8 mouse cellular contexts compared by ENCODE assay signal in the genomic region with DNA sequence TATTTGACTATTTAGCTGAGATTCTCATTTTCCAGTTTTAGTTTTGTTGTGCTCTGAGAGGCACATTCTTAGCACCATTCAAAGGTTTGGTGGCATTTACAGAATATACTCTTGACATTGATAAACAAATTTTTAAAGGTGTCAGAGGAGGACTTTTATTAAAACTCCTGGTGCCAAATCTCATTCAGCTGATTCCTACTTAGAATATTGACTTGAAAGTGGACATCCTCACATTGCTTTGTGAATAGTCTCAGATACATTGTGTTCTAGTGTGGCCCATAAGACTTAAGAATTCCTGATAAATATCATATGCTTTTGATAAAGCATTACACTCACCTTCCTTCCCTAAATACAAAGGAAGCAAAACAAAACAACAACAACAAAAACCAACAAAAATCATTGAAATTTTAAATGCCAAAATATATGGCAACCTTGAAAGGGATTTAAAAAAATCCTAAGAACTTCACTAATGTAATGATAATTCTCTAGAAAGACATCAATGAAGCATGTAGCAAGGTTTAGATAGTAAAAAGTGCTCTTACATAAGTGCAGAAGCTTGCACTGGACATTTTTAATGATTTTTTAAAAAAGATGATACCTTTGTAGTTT. TPM values are rescaled to one million over a fixed set of nuclear protein-coding genes. Genes with fewer than 3 reads are reported as not detected.
A peak's percentile ranks its signal among the peaks of the same experiment; 100 is the strongest.
DNase-seq lines count a peak whose midpoint lies in the region; ATAC-seq and TF ChIP-seq lines count a peak whose summit lies in the region.

No protein-coding gene starts in this region.

- H3K27me3 ChIP-seq in heart, embryonic 16.5 days (ENCODE audit: control insufficient read depth, insufficient read depth, low read length), result no peaks in the 10 kb centered on the region
- no peaks in the 10 kb centered on the region for H3K27me3 ChIP-seq in MEL (ENCODE audit: control insufficient read depth in 1 of 2, insufficient read depth in 2 of 2, low read length in 2 of 2)
- H3K27me3 ChIP-seq in hindbrain, embryonic 13.5 days, result no peaks in the 10 kb centered on the region
- no peaks in the 10 kb centered on the region for H3K27me3 ChIP-seq in midbrain, embryonic 12.5 days

- no peaks in the 10 kb centered on the region for H3K4me1 ChIP-seq in heart, embryonic 16.5 days (ENCODE audit: control insufficient read depth, insufficient read depth, low read length)
- H3K4me1 ChIP-seq in MEL (ENCODE audit: control insufficient read depth in 1 of 2, insufficient read depth in 2 of 2, low read length in 2 of 2), result peaks cover 14 to 18% of the 10 kb centered on the region in 2 experiments
- H3K4me1 ChIP-seq in hindbrain, embryonic 13.5 days (replicated peaks), result peaks cover 15% of the 10 kb centered on the region
- H3K4me1 ChIP-seq in midbrain, embryonic 12.5 days, result peaks cover 7% of the 10 kb centered on the region; the same call in 1 of the 2 replicates

- peak overlapping the region; percentile 100 for H3K9ac ChIP-seq in heart, embryonic 16.5 days (ENCODE audit: low read length)
- peak overlapping the region; percentile 99 for H3K9ac ChIP-seq in MEL (ENCODE audit: control insufficient read depth, low read depth, low read length, poor library complexity, severe bottlenecking)
- H3K9ac ChIP-seq in hindbrain, embryonic 13.5 days, result peak overlapping the region; percentile 100
- no peak overlapping the region; the same call in 1 of the 2 replicates for H3K9ac ChIP-seq in midbrain, embryonic 12.5 days (replicated peaks)

- H3K4me3 ChIP-seq in heart, embryonic 16.5 days (ENCODE audit: low read length), result peak overlapping the region; percentile 89
- H3K4me3 ChIP-seq in MEL (ENCODE audit: control insufficient read depth in 1 of 2, insufficient read depth in 1 of 2, low read depth in 2 of 2, low read length in 2 of 2), result peak overlapping the region; percentile 65 to 91
- peak overlapping the region; percentile 84 for H3K4me3 ChIP-seq in hindbrain, embryonic 13.5 days
- H3K4me3 ChIP-seq in midbrain, embryonic 12.5 days, result peak overlapping the region; percentile 90

- TF ChIP-seq POLR2A in MEL (IDR thresholded peaks at IDR 0.05; ENCODE audit: control insufficient read depth in 1 of 2, insufficient read depth in 1 of 2, low read depth in 1 of 2, low read length in 2 of 2, poor library complexity in 1 of 2), result no peak; a peak in 1 of 4 replicates

- intact Hi-C loops in heart, postnatal 25 days (cut with DNase I), result loop anchor here (5.0 kb wide), 1 partner anchor 99 kb away; the partner anchor contains the start of gene Ttl
- intact Hi-C loops in left cerebral cortex, postnatal 14 days (cut with DNase I), result no loop called here

- peaks cover 10% of the 10 kb centered on the region for H3K79me2 ChIP-seq in MEL (ENCODE audit: control insufficient read depth, insufficient read depth, low read length, poor library complexity)

- H3K4me2 ChIP-seq in heart, embryonic 16.5 days (ENCODE audit: low read depth, low read length), result peak overlapping the region; percentile 66
- peak overlapping the region; percentile 52 for H3K4me2 ChIP-seq in hindbrain, embryonic 13.5 days
- peak overlapping the region; percentile 54 for H3K4me2 ChIP-seq in midbrain, embryonic 12.5 days (replicated peaks)

- no peak for DNase-seq in heart, postnatal 25 days (ENCODE audit: low spot score)
- DNase-seq in MEL (ENCODE audit: low read depth, low spot score), result no peak
- DNase-seq in cerebellum, postnatal 25 days, result no peak
- DNase-seq in left cerebral cortex, postnatal 14 days (ENCODE audit: low spot score in 2 of 2), result no peak

- peak in 1 of 2 experiments; percentile 27; a peak in 1 of 4 replicates for TF ChIP-seq EP300 in MEL (IDR thresholded peaks at IDR 0.05; ENCODE audit: low read depth in 1 of 2, low read length in 2 of 2)

- H3K36me3 ChIP-seq in heart, embryonic 16.5 days (ENCODE audit: control insufficient read depth, insufficient read depth), result no peaks in the 10 kb centered on the region
- peaks cover 0 to 37% of the 10 kb centered on the region in 2 experiments; a peak in 2 of 4 replicates for H3K36me3 ChIP-seq in MEL (ENCODE audit: control insufficient read depth in 1 of 2, insufficient read depth in 2 of 2, low read length in 2 of 2)
- H3K36me3 ChIP-seq in hindbrain, embryonic 13.5 days, result no peaks in the 10 kb centered on the region
- no peaks in the 10 kb centered on the region for H3K36me3 ChIP-seq in midbrain, embryonic 12.5 days

- ATAC-seq in heart, embryonic 16.5 days (replicated peaks; ENCODE audit: extremely low read depth, insufficient read depth, low FRiP score), result no peak
- no peak for ATAC-seq in hindbrain, embryonic 13.5 days (ENCODE audit: low FRiP score)
- ATAC-seq in midbrain, embryonic 12.5 days (ENCODE audit: low FRiP score, low read depth), result no peak
- no peak for ATAC-seq in erythroid progenitor cell, adult 5-6 weeks (replicated peaks; ENCODE audit: low FRiP score, poor library complexity, severe bottlenecking)

- no peak for TF ChIP-seq CTCF in MEL (IDR thresholded peaks at IDR 0.05 in 2 of 3, conservative IDR thresholded peaks at IDR 0.05 in 1 of 3; ENCODE audit: control insufficient read depth in 1 of 3, insufficient read depth in 1 of 3, low read depth in 2 of 3, low read length in 3 of 3, poor library complexity in 1 of 3, severe bottlenecking in 1 of 3)

- TF ChIP-seq RAD21 in MEL (IDR thresholded peaks at IDR 0.05; ENCODE audit: low read depth, low read length), result no peak

- H3K27ac ChIP-seq in heart, embryonic 16.5 days (ENCODE audit: low read length), result peak overlapping the region; percentile 100
- H3K27ac ChIP-seq in MEL (ENCODE audit: control insufficient read depth, low read depth, low read length), result peak overlapping the region; percentile 95
- peak overlapping the region; percentile 100 for H3K27ac ChIP-seq in hindbrain, embryonic 13.5 days
- H3K27ac ChIP-seq in midbrain, embryonic 12.5 days (replicated peaks), result peak overlapping the region; percentile 100

- no peaks in the 10 kb centered on the region for H3K9me3 ChIP-seq in heart, embryonic 16.5 days (replicated peaks; ENCODE audit: control insufficient read depth, low read length)
- no peaks in the 10 kb centered on the region for H3K9me3 ChIP-seq in MEL (replicated peaks; ENCODE audit: insufficient read depth, low read length)
- H3K9me3 ChIP-seq in hindbrain, embryonic 13.5 days, result no peaks in the 10 kb centered on the region
- no peaks in the 10 kb centered on the region for H3K9me3 ChIP-seq in midbrain, embryonic 12.5 days

TF ChIP-seq in MEL, 35 proteins besides CTCF, POLR2A, EP300 and RAD21 (continues in another document):
- TF ChIP-seq UBTF (IDR thresholded peaks at IDR 0.05; ENCODE audit: borderline replicate concordance, insufficient read depth, low read depth, low read length) (no peak), MAZ (IDR thresholded peaks at IDR 0.05; ENCODE audit: low read depth, low read length) (0 out of 2 replicates have a peak, but pooled peaks have one; percentile 7), SIN3A (IDR thresholded peaks at IDR 0.05; ENCODE audit: low read length) (peak; percentile 54), CHD1 (IDR thresholded peaks at IDR 0.05; ENCODE audit: low read depth, low read length) (peak; percentile 98; the same call in 1 of the 2 replicates), ETS1 (IDR thresholded peaks at IDR 0.05; ENCODE audit: low read depth, low read length) (no peak), ZMIZ1 (IDR thresholded peaks at IDR 0.05; ENCODE audit: low read depth, low read length) (peak; percentile 60; the same call in 1 of the 2 replicates), HCFC1 (IDR thresholded peaks at IDR 0.05; ENCODE audit: low read depth, low read length) (0 out of 2 replicates have a peak, but pooled peaks have one; percentile 32), TCF12 (IDR thresholded peaks at IDR 0.05; ENCODE audit: low read depth, low read length) (no peak)

RNA-seq across cellular contexts. Expression of gene Gm10762, which starts 1.1 kb away (rescaled TPM):
- 8.6 and 10.6 TPM in 2 replicates for polyA plus RNA-seq in heart, embryonic 16.5 days (2015; fragmentation: Nextera tagmentation; extraction: Ambion mirVana)
- 10 to 100 TPM in 1 of 2 experiments, 1 to 10 TPM in 1; 9.7 to 10.8 TPM for total RNA-seq in heart, postnatal 25 days (2021)
- 2.5 and 2.6 TPM in 2 replicates for total RNA-seq in MEL (2012; rRNA removed)
- 1 to 10 TPM in 1 of 2 experiments, not detected in 1; 3.1 TPM for polyA plus RNA-seq in MEL (2012; ENCODE audit: insufficient read depth in 1 of 2, insufficient read length in 2 of 2, low read depth in 1 of 2, low replicate concordance in 2 of 2, missing spikeins in 1 of 2)
- 22.6 and 23.7 TPM in 2 replicates for polyA plus RNA-seq in hindbrain, embryonic 13.5 days (2015; fragmentation: Nextera tagmentation; extraction: Ambion mirVana)
- 29.3 and 31.7 TPM in 2 replicates for polyA plus RNA-seq in midbrain, embryonic 12.5 days (2016; fragmentation: Nextera tagmentation; extraction: Ambion mirVana)
- 2.5 TPM in 1 of 2 replicates, not detected in the other for total RNA-seq in erythroid progenitor cell, adult 5-6 weeks (2015; ENCODE audit: low replicate concordance)
- 0.51 and 4.5 TPM in 2 replicates for total RNA-seq in erythroid progenitor cell, adult 5-6 weeks (2017; ENCODE audit: low replicate concordance)
- total RNA-seq in left cerebral cortex, postnatal 14 days (2021), result 1 to 10 TPM; 7.3 to 7.4 TPM

RNA-seq across cellular contexts. Expression of gene Zc3h6, which starts 1.4 kb away (rescaled TPM):
- polyA plus RNA-seq in heart, embryonic 16.5 days (2015; fragmentation: Nextera tagmentation; extraction: Ambion mirVana), result 0.89 and 1.3 TPM in 2 replicates
- total RNA-seq in heart, postnatal 25 days (2021), result 1 to 10 TPM; 3.6 to 4.9 TPM
- total RNA-seq in MEL (2012; rRNA removed), result 0.65 and 0.69 TPM in 2 replicates
- polyA plus RNA-seq in MEL (2012; ENCODE audit: insufficient read depth in 1 of 2, insufficient read length in 2 of 2, low read depth in 1 of 2, low replicate concordance in 2 of 2, missing spikeins in 1 of 2), result 1 to 10 TPM in 1 of 2 experiments, not detected in 1; 1.4 TPM
- 3.5 and 3.8 TPM in 2 replicates for polyA plus RNA-seq in hindbrain, embryonic 13.5 days (2015; fragmentation: Nextera tagmentation; extraction: Ambion mirVana)
- polyA plus RNA-seq in midbrain, embryonic 12.5 days (2016; fragmentation: Nextera tagmentation; extraction: Ambion mirVana), result 4.3 TPM in 2 replicates
- total RNA-seq in erythroid progenitor cell, adult 5-6 weeks (2015; ENCODE audit: low replicate concordance), result 3.8 and 7.9 TPM in 2 replicates
- 3.2 and 4.9 TPM in 2 replicates for total RNA-seq in erythroid progenitor cell, adult 5-6 weeks (2017; ENCODE audit: low replicate concordance)
- total RNA-seq in left cerebral cortex, postnatal 14 days (2021), result 10 to 100 TPM; 11.4 to 13.3 TPM

RNA-seq across cellular contexts. Expression of gene Zc3h8, which starts 24.7 kb away (rescaled TPM):
- polyA plus RNA-seq in heart, embryonic 16.5 days (2015; fragmentation: Nextera tagmentation; extraction: Ambion mirVana), result 5.2 and 5.5 TPM in 2 replicates
- 1 to 10 TPM; 5.7 to 6.6 TPM for total RNA-seq in heart, postnatal 25 days (2021)
- total RNA-seq in MEL (2012; rRNA removed), result 4.7 and 6.5 TPM in 2 replicates
- polyA plus RNA-seq in MEL (2012; ENCODE audit: insufficient read depth in 1 of 2, insufficient read length in 2 of 2, low read depth in 1 of 2, low replicate concordance in 2 of 2, missing spikeins in 1 of 2), result 1 to 10 TPM in 1 of 2 experiments, not detected in 1; 5.8 TPM
- 11.2 and 11.9 TPM in 2 replicates for polyA plus RNA-seq in hindbrain, embryonic 13.5 days (2015; fragmentation: Nextera tagmentation; extraction: Ambion mirVana)
- polyA plus RNA-seq in midbrain, embryonic 12.5 days (2016; fragmentation: Nextera tagmentation; extraction: Ambion mirVana), result 9.2 TPM in 2 replicates
- 1.8 TPM in 1 of 2 replicates, not detected in the other for total RNA-seq in erythroid progenitor cell, adult 5-6 weeks (2015; ENCODE audit: low replicate concordance)
- 2.1 TPM in 1 of 2 replicates, not detected in the other for total RNA-seq in erythroid progenitor cell, adult 5-6 weeks (2017; ENCODE audit: low replicate concordance)
- 1 to 10 TPM; 6.7 to 7.0 TPM for total RNA-seq in left cerebral cortex, postnatal 14 days (2021)
